In genomic region chr7:142474799-142475198, GRCm38 (mm10) we compare ENCODE assay signal across 11 mouse cellular contexts. TPM values are rescaled to one million over a fixed set of nuclear protein-coding genes. Genes with fewer than 3 reads are reported as not detected.
DNase-seq lines count a peak whose midpoint lies in the region; ATAC-seq and TF ChIP-seq lines count a peak whose summit lies in the region.
"Had no signal": no experiment of that assay in that cellular context is flagged by ENCODE, and none has a peak within 500 bp of the region (broad histone marks: within the 10 kb centered on the region; RNA-seq: fewer than 3 reads in every experiment).

No protein-coding gene starts in this region.

- 95% methylated on average over 14 of the region's 14 CpGs for WGBS in thymus, adult 2 months
- 74% methylated on average over 14 of the region's 14 CpGs for WGBS in limb, embryonic 15.5 days

- TF ChIP-seq POLR2A in thymus, adult 2 months (IDR thresholded peaks at IDR 0.05; ENCODE audit: control insufficient read depth, extremely low read depth, insufficient read depth, low read length, poor library complexity): no peak

- no peak overlapping the region for H3K9ac ChIP-seq in limb, embryonic 15.5 days

- DNase-seq in cerebellum, adult 11-12 months: peak; percentile 39
- DNase-seq in cerebellum, adult 8-10 months: no peak
- peak; percentile 33 for DNase-seq in thymus, postnatal 4 days
- no peak for DNase-seq in thymus, adult 2 months
- DNase-seq in urinary bladder, postnatal 4 days (ENCODE audit: low spot score in 2 of 2): peak; percentile 77 to 79
- DNase-seq in layer of hippocampus, adult 2 months (ENCODE audit: low spot score in 2 of 2): no peak
- DNase-seq: retina, postnatal 1 day had no signal

- no peaks in the 10 kb centered on the region for H3K9me3 ChIP-seq in limb, embryonic 15.5 days

- H3K4me2 ChIP-seq in limb, embryonic 15.5 days: peak overlapping the region; percentile 12; the same call in 1 of the 2 replicates

- no peak overlapping the region for H3K4me3 ChIP-seq in thymus, adult 2 months (ENCODE audit: control insufficient read depth, insufficient read depth, low read length)
- no peak overlapping the region for H3K4me3 ChIP-seq in limb, embryonic 15.5 days
- no peak overlapping the region for H3K4me3 ChIP-seq in layer of hippocampus, adult 2 months

- no peaks in the 10 kb centered on the region for H3K36me3 ChIP-seq in thymus, adult 2 months (ENCODE audit: control insufficient read depth, insufficient read depth, low read length)
- no peaks in the 10 kb centered on the region for H3K36me3 ChIP-seq in limb, embryonic 15.5 days

- no peak for TF ChIP-seq CTCF in thymus, adult 2 months (IDR thresholded peaks at IDR 0.05; ENCODE audit: borderline replicate concordance, control insufficient read depth, extremely low read depth, insufficient read depth, low read length, poor library complexity)
- TF ChIP-seq CTCF in layer of hippocampus, adult 2 months (conservative IDR thresholded peaks at IDR 0.05): no peak

- no peaks in the 10 kb centered on the region for H3K27me3 ChIP-seq in thymus, adult 2 months (ENCODE audit: control insufficient read depth, insufficient read depth, low read length)
- no peaks in the 10 kb centered on the region for H3K27me3 ChIP-seq in limb, embryonic 15.5 days

- no peak overlapping the region for H3K27ac ChIP-seq in thymus, adult 2 months (ENCODE audit: control insufficient read depth, insufficient read depth, low read length)
- H3K27ac ChIP-seq in limb, embryonic 15.5 days: peak overlapping the region; percentile 27; the same call in 1 of the 2 replicates
- H3K27ac ChIP-seq in layer of hippocampus, adult 2 months: no peak overlapping the region

- H3K4me1 ChIP-seq in thymus, adult 2 months (replicated peaks; ENCODE audit: control insufficient read depth, insufficient read depth, low read length): peaks cover 7% of the 10 kb centered on the region
- H3K4me1 ChIP-seq in limb, embryonic 15.5 days: peaks cover 66% of the 10 kb centered on the region

- ATAC-seq in limb, embryonic 15.5 days (ENCODE audit: insufficient number of reproducible peaks, low FRiP score, low TSS enrichment, low read depth): no peak
- ATAC-seq in erythroid progenitor cell, adult 5-6 weeks (replicated peaks; ENCODE audit: low FRiP score, poor library complexity, severe bottlenecking): no peak
- ATAC-seq: inflammation-experienced regulatory T-cells, adult 6 months had no signal

RNA-seq across cellular contexts. Expression of gene Lsp1, which starts 14.2 kb away (rescaled TPM):
- polyA plus RNA-seq in thymus, adult 2 months (2012; rRNA removed): 507 and 626 TPM in 2 replicates
- polyA plus RNA-seq in limb, embryonic 15.5 days (2015; fragmentation: Nextera tagmentation; extraction: Ambion mirVana): 57.3 and 63.3 TPM in 2 replicates
- 1 to 10 TPM; 1.4 to 1.7 TPM for total RNA-seq in layer of hippocampus, adult 2 months (2021)
- 88.0 and 115 TPM in 2 replicates for total RNA-seq in erythroid progenitor cell, adult 5-6 weeks (2015; ENCODE audit: low replicate concordance)
- 64.5 and 76.5 TPM in 2 replicates for total RNA-seq in erythroid progenitor cell, adult 5-6 weeks (2017; ENCODE audit: low replicate concordance)

RNA-seq across cellular contexts. Expression of gene Tnnt3, which starts 23.8 kb away (rescaled TPM):
- 1.1 and 2.2 TPM in 2 replicates for polyA plus RNA-seq in thymus, adult 2 months (2012; rRNA removed)
- 154 and 517 TPM in 2 replicates for polyA plus RNA-seq in limb, embryonic 15.5 days (2015; fragmentation: Nextera tagmentation; extraction: Ambion mirVana)
- not detected for total RNA-seq in layer of hippocampus, adult 2 months (2021)
- total RNA-seq in erythroid progenitor cell, adult 5-6 weeks (2015; ENCODE audit: low replicate concordance): not detected in 2 replicates
- not detected in 2 replicates for total RNA-seq in erythroid progenitor cell, adult 5-6 weeks (2017; ENCODE audit: low replicate concordance)
- total RNA-seq: common myeloid progenitor, adult 5-6 weeks had no signal

RNA-seq across cellular contexts. Expression of gene Tnni2, which starts 33.2 kb away (rescaled TPM):
- polyA plus RNA-seq in thymus, adult 2 months (2012; rRNA removed): 3.2 and 4.3 TPM in 2 replicates
- 136 and 529 TPM in 2 replicates for polyA plus RNA-seq in limb, embryonic 15.5 days (2015; fragmentation: Nextera tagmentation; extraction: Ambion mirVana)
- total RNA-seq in layer of hippocampus, adult 2 months (2021): not detected
- total RNA-seq in erythroid progenitor cell, adult 5-6 weeks (2015; ENCODE audit: low replicate concordance): not detected in 2 replicates
- not detected in 2 replicates for total RNA-seq in erythroid progenitor cell, adult 5-6 weeks (2017; ENCODE audit: low replicate concordance)
- polyA plus RNA-seq: inflammation-experienced regulatory T-cells, adult 6 months had no signal

RNA-seq across cellular contexts. Expression of gene Syt8, which starts 40.1 kb away (rescaled TPM):
- polyA plus RNA-seq in thymus, adult 2 months (2012; rRNA removed): 2.2 and 5.2 TPM in 2 replicates
- polyA plus RNA-seq in limb, embryonic 15.5 days (2015; fragmentation: Nextera tagmentation; extraction: Ambion mirVana): 6.3 and 6.7 TPM in 2 replicates
- total RNA-seq in layer of hippocampus, adult 2 months (2021): not detected
- total RNA-seq in erythroid progenitor cell, adult 5-6 weeks (2015; ENCODE audit: low replicate concordance): not detected in 2 replicates
- not detected in 2 replicates for total RNA-seq in erythroid progenitor cell, adult 5-6 weeks (2017; ENCODE audit: low replicate concordance)
- total RNA-seq: common myeloid progenitor, adult 5-6 weeks had no signal
- polyA plus RNA-seq: inflammation-experienced regulatory T-cells, adult 6 months had no signal

RNA-seq across cellular contexts. Expression of gene Mrpl23, which starts 57.7 kb away (rescaled TPM):
- 16.7 and 21.3 TPM in 2 replicates for polyA plus RNA-seq in thymus, adult 2 months (2012; rRNA removed)
- 28.8 and 30.5 TPM in 2 replicates for polyA plus RNA-seq in limb, embryonic 15.5 days (2015; fragmentation: Nextera tagmentation; extraction: Ambion mirVana)
- 1 to 10 TPM; 7.9 to 8.8 TPM for total RNA-seq in layer of hippocampus, adult 2 months (2021)
- 9.6 TPM in 1 of 2 replicates, not detected in the other for total RNA-seq in erythroid progenitor cell, adult 5-6 weeks (2015; ENCODE audit: low replicate concordance)
- total RNA-seq in erythroid progenitor cell, adult 5-6 weeks (2017; ENCODE audit: low replicate concordance): 0.13 TPM in 1 of 2 replicates, not detected in the other

Comparison
In these comparisons a context has a peak if more than half of its experiments do, and no peak if none do; other contexts are left out.
1. DNase-seq: peak in cerebellum, adult 11-12 months (single experiment), thymus, postnatal 4 days (single experiment) and urinary bladder, postnatal 4 days (2 of 2); none in cerebellum, adult 8-10 months (single experiment), thymus, adult 2 months (single experiment) and layer of hippocampus, adult 2 months (0 of 2).
2. RNA of gene Lsp1, which starts 14.2 kb away (total RNA-seq): 64.5 to 115 TPM in erythroid progenitor cell, adult 5-6 weeks; 1.4 to 1.7 TPM in layer of hippocampus, adult 2 months; every median in the first group is over 10 times any median in the second.